Mouse (Mus musculus) cerebellum, postnatal 10 days (tissue): ENCODE results near the gene Grb2.

ENCODE experiments used
- DNase-seq, 2 experiments: peaks; one replicate each; pipeline ENCODE4 v3.0.0; 2021; ENCODE audit warnings: mixed read lengths in 2 of 2

The Grb2 gene

DNA sequence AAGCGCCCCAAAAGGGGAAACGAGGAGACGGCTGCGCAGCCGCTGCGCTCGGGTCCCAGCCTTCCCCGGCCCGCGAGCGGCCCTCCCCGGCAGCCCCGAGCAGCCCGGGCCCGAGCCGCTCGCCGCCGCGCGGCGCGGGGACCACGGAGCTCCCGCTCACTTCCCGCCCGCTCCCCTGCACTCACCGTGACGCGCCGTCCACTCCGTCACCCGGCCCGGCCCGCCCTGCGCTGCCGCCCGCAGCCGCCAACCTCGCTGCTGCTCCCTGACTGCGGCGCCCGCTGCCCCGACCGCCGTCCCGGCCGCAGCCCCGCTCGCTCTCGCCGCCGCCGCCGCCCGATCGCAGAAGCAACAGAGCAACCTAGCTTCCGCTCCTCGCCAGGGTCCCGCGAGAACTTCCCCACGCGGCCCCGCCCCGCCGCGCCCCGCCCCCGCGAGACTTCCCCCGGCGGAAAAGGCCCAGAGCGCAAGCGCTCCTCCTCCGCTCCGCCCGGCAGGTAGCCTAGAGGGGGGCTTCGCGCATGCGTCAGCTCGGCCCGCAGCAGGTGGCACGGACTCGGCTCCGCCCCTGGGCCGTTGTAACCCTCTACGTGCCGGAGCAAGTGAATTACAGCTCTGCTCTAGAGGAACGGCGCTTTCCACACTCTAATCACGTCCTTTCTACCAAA, at the start of gene Grb2:
Gene Grb2 (minus strand): TSS at position 389 of the 668 bp plus-strand sequence.
- DNase-seq = peak; percentile 100

DNA sequence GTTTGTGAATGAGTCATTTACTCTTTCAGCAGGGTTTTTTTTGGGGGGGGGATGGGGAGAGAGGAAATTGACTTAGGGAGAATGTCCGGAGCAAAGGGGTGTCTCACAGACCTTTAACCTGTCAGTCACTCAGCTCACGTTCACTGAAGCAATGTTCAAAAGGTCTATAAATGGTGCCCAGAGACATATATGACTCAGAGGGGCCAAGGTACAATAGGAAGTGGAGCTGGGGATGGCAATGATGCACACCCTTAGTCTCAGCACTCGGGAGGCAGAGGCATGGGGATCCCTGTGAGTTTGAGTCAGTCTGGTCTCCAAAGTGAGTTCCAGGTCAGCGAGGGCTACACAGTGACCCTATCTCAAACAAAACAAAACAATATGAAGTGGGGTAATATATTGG, 45.1 kb upstream of the Grb2 start:
- no peak for DNase-seq

DNA sequence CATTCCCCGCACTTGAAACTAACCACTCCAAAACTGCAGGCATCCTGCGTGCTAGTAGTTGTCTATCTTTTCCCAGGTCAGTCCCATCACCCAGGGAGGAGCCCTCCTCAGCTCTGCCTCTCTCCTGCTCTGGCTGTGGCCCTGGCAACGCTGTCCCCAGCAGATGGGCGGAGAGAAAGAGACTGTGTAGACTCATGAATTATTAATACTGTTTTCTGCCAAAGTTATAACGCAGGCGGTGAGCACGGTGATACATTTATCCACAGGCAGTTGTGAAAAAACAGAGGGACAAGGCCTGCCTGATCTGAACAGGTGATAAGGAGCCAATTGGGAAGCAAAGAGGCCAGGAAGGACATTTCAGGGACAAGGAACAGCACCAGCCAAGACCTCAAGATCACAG, 44.3 kb upstream of the Grb2 start:
- peak; percentile 38 to 58 for DNase-seq

DNA sequence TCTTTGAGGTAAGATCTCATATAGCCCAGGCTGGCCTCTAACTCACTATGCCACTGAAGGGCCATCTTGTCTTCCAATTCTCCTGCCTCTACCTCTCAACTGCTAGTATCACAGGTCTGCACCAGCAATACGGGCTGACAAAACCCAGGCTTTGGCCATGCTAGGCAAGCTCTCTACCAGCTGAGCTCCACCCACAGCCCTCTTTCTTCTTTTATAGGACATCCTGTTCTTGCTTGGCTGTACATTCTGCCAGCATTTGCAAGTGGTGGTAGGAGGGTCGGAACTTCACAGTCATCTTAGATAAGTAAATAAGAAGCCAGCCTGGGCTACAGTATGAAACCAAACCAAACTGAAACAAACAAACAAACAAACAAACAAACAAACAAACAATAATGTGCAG, 43.3 kb upstream of the Grb2 start:
- no peak for DNase-seq

DNA sequence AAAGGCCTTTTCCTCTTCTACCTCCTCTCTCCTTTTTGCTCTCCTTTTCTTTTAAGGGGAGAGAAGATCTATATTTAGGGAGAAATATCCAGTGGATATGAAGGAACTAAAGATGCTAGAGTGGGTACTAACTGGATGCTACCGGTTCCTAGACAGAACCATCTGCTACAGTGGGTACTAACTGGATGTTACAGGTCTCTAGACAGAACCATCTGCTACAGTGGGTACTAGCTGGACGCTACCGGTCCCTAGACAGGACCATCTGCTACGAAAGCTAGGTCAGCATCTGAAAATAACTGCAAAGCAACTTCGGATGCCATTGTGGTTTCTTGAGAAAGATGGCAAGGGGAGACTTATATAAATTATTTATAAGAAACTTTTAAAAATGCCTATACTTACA, 41.4 kb upstream of the Grb2 start:
- peak; percentile 19 to 31 for DNase-seq

DNA sequence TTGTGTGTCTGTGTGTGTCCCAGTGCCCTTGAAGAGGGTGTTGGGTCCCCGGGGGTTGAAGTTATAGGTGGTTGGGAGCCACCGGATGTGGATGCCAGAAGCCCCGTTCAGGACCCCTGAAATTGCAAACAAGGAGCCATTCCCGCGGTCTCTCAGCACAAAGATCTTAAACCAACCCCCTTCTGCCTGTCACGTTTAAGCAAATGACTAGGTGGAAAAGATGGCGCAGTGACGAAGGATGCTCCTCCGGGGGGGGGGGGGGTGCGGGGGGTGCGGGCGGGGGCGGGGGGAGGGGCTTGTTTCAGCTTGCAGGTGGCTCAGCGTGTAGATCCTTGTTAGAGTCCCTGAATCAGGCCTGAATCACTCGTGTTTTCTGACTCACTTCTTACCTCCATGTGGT, 39.0 kb upstream of the Grb2 start:
- no peak for DNase-seq

DNA sequence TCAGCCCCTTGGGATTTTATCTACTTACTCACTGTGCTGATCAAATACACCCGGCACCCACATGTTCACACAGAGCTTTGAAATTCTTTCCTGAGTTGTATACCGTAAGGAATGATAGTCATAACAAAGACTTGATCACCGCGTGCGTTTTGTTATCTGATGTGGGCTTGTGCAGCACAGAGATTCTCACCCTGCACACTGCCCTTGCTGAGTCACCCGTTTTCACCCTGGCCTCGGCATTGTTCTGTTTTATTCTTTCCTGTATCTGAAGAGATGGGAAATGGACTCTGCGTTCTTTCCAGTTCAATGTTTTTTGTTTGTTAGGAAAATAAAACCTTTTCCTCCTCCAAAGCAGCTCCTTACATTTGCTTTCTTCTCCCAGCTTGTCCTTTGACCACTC, 38.4 kb upstream of the Grb2 start:
- no peak for DNase-seq

DNA sequence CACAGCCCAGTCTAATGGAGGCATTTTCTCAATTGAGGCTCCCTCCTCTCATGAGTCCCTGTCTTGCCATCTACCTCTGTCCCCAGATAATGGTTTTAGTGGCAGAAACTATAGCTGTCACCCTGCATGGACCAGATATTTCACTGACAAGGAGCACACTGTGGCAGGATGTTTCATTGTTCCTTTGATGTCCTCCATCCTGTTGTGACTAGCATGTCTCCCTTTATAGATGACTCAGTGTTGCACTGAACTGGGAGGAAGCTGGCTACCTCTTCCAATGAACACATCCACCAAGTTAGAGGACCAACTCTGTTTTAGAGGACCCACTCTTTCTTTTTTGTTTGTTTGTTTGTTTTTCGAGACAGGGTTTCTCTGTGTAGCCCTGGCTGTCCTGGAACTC, 37.7 kb upstream of the Grb2 start:
- DNase-seq = no peak

DNA sequence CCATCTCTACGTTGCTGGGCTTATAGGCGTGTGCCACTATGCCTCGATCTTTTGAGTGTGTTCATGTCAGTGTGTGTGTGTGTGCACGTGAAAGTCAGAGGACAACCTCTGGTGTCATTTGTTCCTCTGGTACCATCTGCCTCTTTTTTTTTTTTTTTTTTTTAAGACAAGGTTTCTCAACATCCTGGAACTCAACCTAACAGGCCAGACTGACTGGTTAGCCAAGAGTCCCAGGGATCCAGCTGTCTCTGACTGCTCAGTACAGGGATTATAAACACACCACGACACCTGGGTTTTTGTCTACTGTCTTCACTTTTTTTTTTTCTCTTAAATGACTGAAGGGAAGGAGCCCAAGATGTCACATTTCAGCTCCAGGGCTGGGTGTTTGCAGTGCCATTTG, 36.0 kb upstream of the Grb2 start:
- DNase-seq = no peak

DNA sequence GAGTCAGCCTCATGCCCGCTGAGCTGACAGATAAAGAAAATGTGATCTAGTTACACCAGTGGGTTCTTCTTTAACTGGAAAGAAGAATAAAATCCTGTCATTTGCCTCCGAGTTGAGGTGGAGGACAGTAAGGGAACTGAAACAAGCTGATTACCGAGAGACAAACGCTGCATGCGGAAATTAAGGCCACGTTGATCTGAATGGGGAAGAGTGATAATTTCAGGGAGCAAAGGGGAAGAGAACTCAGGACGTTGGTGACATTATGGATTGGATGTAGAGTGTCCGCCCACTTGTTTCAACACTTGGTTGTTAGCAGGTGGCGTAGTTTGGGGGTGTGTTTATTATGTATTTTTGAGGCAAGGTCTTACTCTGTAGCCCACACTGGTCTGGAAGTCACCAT, 34.5 kb upstream of the Grb2 start:
- no peak for DNase-seq

DNA sequence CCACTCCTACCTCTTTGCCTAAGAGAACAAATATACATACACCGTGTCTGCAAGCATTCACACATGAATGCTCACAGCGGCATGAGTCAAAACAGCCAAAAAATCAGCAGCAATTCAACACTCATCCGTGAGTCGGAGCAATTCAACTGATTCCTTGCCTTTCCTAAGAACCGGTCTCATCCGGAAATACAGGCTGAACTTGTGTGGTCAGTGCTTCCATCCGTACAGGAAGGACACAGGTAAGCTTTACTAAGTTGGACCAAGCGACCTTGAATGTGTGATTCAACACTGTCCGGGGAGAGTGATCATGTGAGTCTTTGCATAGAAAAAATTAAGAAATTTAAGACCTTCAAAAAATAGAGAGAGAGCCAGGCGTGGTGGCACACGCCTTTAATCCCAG, 32.7 kb upstream of the Grb2 start:
- no peak for DNase-seq

DNA sequence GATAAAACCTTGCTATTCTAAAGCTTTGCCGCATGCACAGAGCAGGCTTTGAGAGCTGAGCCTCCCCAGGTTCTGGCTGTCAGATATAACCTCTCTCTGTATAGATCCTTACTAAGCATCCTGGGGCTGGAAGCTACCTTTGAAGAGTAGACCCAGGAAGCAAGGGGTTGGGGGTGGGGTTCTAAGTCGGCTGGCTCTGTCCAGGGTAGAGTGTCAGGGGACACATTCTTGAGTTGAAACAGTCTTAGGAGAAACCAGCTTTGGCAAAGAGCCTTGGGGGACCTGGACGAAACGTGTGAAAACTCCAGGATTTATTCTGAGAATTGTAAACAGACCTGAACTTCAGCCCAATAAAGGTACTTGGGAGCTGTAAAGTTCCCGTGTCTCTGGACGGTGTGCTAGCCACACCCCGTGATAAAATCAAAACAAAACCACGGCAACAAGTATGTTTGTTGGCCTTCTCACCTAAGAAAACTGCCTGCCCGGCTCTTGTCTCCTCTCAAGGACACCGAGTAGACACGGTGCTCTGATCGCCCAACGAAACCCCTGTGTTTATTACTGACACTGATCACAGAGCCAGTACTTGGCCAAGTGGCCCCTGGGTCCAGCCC, 30.0 kb upstream of the Grb2 start:
- DNase-seq = no peak

DNA sequence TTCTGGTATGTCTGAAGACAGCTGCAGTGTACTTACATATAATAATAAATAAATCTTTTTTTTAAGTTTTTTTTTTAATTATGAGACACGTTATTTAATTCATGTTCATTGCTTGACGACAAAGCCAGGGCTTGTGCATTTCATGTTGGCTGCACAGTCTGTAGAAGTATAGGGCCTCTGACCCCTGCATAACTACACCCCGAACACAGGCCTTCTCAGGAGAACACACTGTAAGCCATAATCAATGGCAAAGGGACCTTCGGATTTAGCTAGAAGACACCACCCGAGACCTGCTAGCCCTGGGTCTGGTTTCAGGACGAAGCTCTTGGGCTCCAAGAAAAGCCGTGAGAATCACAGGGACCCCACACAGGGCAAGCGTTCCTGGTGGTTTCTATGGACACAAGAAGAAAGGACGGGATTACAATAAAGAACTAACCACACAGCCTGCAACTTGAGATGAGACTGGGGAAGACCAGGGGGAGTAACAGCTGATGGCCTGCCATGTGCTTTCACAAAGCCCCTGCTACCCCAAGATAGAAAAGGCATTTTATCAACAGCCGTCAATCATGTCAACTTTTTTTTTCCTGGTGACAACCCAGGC, 29.3 kb upstream of the Grb2 start:
- no peak for DNase-seq

DNA sequence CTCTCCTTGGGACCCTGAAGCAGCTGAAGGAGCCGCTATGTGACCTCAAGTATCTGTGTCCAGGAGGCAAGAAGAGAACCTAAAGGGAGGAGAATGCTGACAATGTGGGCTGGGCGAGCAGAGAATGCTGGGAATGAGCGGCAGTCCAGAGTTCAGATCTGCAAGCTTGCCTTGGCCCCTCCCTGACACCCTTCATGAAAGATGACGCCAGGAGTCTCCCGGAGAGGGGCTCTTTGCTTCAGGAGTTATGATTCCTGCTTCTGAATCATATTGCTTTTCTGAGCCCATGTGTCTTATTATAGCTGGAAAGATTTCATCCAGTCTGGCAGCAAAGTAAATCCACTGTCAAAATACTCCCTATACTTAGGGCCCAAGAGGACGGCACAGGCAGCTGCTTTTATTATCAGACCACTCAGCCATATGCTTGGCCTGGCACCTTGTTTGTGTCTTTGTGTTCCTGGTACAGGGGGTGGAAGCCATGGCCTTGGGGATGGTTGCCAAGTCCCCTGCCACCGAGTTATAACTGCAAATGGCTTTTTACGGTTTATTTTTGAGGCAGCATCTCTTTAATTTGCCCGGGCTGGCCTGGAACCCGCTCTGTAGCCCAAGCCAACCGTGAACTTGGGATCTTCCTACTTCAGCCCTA, 25.8 kb upstream of the Grb2 start:
- DNase-seq = peak; percentile 52 to 70

DNA sequence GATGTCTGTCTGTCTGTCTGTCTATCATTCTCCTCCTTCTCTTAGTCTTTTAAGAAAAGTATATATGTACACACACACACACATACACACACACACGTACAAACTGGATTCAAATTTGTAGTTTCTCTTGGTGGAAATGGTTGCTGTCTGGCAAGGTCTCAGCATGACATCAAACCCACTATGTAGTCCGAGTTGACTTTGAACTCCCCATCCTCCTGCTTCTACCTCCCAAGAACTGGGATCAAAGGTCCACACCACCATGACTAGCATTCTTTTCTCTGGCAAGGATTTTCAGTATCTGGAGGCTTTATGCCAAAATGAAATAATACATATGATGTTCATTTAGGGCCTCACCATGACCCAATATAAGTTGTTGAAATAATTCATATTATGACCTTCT, 14.8 kb upstream of the Grb2 start:
- no peak for DNase-seq

DNA sequence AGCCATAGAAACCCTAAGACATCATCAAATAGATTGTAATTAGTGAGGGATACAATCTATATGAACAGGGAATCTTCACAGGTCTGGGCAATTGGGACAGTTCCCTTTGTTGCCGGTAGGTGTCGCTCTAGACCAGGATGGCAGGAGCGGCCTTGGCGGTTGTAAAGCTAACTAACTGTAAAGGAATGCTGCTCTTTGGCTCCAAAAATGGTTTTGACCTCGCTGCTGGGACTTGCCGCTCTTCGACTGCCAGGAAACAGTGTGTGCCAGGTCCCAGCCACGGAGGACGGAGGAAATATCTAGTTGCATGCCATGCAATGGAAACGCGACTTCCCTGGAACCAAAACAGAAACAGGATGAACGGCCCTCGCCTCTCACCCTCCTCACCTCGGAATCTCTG, 14.2 kb upstream of the Grb2 start:
- peak; percentile 92 to 94 for DNase-seq

DNA sequence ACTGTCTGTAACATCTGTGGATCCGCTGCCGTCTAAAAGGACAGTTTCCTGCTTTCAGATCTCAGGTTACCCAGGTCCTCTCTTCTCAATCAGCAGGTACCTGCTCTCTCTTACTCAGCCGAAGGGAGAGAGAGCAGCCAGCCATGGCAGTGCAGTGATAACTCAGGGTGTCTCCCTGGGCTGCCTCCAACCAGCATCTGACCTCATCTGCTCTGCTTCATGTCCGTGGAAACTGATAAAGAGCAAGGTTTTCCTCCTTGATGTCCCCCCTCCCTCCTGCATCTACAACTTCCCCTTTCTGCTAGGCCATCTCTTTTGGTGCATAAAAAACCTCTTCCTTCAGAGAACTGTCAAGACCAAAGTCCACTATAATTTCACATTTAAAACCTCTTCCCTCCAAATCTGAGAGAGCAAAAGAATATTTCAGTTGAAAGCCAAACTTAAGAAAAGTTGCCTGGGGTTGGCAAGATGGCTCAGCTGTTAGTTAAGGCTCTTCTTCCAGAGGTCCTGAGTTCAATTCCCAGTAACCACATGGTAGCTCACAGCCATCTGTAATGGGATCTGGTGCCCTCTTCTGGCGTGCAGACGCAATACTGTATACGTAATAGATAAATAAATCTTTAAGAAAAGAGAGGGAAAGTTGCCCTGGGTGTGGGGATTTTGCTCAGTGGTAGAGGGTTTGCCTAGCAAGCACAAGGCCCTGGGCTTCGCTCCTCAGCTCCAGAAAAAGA, 9.4 kb upstream of the Grb2 start:
- peak; percentile 48 to 53 for DNase-seq

DNA sequence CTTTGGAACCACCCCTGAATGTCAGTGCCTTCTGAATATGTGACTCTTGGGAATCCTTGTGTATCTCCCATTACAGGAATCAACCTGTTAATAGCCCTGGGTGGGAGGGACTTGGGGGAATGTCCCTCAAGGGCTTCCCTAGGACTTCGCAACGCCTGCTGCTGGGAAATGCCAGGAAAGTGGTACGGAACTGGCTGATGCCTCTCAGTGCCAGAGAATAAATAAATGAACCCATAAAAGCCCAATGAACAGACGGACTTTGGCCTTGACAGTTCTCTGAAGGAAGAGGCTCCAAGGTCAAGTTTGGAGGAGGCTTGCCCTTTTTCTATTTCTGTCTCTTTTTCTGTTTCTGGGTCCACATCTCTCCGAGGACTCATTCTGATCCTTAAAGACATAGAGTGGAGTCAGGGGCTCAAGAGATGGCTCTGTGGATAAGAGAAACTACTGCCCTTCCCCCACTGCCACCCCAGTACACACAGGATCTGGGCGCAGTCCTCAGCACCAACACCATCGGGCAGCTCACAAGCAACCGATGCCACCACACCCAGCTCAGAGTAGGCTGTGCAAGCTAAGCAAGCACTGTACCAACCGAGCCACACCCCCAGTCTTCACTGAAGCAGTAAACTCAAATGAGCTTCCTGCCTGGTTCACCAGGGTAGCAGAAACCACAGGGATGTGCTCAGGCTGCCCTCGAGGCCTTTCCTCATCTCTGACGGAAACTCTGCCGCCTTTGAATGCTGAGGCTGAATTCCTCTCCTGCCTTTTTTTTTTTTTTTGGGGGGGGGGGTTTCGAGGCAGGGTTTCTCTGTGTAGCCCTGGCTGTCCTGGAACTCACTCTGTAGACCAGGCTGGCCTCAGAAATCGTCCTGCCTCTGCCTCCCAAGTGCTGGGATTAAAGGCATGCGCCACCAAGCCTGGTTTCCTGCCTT, 8.3 kb upstream of the Grb2 start:
- no peak for DNase-seq

DNA sequence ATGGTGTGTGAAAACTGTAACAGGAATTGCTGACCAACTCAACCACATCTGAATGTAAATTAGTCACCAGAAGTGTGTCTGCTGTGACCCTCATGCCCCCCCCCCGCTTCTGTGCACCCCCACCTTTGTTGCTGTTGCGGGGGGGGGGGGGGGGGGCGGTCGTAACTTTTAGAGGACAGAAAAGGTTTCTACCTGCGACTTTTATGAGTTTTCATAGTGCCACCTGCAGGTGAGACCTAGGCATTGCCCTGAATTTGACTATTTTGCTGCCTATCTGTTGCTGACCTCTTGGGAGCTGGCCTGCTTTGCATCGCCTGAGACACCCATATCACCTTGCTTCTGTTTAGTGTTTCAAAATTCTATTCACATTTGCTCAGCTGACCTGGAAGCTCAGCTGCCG, 6.1 kb upstream of the Grb2 start:
- peak; percentile 68 to 77 for DNase-seq

DNA sequence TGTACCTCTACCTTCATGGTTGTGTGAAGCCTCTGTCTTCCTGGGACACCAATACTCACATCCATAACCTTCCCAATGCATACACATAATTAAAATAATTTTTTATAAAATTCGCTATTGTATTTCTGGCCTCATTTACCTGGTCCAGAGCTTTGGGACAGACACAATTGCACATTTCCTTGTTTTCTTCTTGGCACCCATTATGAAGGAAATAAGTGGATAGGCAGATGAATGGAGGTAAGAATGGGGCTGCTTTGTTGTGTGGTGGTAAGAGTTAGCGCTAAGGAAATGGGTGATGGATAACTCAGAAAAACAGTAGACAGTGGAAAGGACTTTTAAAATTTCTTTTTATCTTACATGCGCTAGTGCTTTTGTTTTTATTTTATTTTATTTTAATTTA, 5.0 kb upstream of the Grb2 start:
- DNase-seq = no peak

DNA sequence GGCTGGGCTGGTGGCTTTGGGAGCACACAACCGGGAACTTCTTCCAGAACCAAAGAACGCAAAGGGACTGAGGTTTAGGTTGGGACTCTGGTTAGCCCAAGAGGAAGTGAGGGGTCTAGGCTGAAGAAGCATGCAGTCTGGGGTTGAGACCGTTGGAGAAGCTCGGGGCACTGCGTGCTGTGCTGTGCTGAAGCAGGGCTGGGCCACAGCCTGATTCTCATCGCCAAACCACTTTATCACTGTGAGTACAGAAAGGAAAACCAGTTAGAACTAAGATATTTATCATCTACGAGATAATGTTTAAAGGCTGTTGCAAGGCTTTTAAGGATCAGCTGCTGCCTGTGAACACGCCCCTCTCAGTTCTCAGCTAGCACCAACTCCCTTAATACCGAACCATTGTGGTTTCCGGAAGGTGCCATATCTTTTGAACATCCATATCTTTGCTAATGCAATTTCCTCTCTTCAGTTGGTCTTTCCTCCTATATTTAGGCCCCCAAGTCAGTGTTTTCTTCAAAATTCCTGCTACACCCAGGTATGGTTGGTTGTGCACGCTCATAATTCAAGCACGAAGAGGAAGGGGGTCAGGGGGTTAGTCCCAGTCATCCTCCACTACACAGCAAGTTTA, 4.4 kb upstream of the Grb2 start:
- DNase-seq = no peak

DNA sequence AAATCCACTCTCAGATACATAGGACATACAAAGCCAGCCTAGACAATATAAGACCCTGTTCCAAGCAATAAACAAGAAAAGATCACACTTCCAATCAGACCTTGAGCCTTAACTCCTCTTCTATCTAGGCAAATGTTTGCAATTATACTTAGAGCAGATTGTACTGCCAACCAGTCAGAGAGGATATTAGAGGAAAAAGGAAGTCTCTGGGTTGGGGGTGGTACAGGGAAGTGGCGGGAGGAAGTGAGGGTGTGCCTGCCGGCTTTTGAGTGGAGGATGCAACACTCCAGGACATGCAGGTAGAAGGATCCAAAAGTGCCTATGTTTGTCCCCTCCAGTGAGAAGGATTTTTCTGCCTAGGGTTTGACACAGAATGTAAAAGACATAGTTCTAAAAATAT, 3.9 kb upstream of the Grb2 start:
- DNase-seq = no peak
